12 mouse cellular contexts compared by ENCODE assay signal in genomic region chr7:66165036-66165798, GRCm38 (mm10). TPM values are rescaled to one million over a fixed set of nuclear protein-coding genes. Genes with fewer than 3 reads are reported as not detected.
DNase-seq lines count a peak whose midpoint lies in the region; ATAC-seq and TF ChIP-seq lines count a peak whose summit lies in the region.
"Had no signal": no experiment of that assay in that cellular context is flagged by ENCODE, and none has a peak within 500 bp of the region (broad histone marks: within the 10 kb centered on the region; RNA-seq: fewer than 3 reads in every experiment).

No protein-coding gene starts in this region.

- peak overlapping the region; percentile 21; the same call in 1 of the 2 replicates for H3K27ac ChIP-seq in forebrain, embryonic 12.5 days
- no peak overlapping the region; the same call in 1 of the 2 replicates for H3K27ac ChIP-seq in forebrain, postnatal 0 days (ENCODE audit: low read depth, low read length)
- peak overlapping the region; percentile 57 for H3K27ac ChIP-seq in kidney, embryonic 16.5 days (ENCODE audit: low read length)
- no peak overlapping the region for H3K27ac ChIP-seq in midbrain, postnatal 0 days (ENCODE audit: low read depth, low read length)

- H3K36me3 ChIP-seq in forebrain, embryonic 12.5 days (replicated peaks): no peaks in the 10 kb centered on the region
- 0 out of 2 replicates have a peak, but pooled peaks cover 4% of the 10 kb centered on the region for H3K36me3 ChIP-seq in forebrain, postnatal 0 days (ENCODE audit: insufficient read depth)
- no peaks in the 10 kb centered on the region; the same call in 1 of the 2 replicates for H3K36me3 ChIP-seq in kidney, embryonic 16.5 days (ENCODE audit: insufficient read depth, low read length)
- no peaks in the 10 kb centered on the region for H3K36me3 ChIP-seq in midbrain, postnatal 0 days (ENCODE audit: insufficient read depth, low read length)

- H3K27me3 ChIP-seq in forebrain, embryonic 12.5 days: no peaks in the 10 kb centered on the region
- no peaks in the 10 kb centered on the region for H3K27me3 ChIP-seq in forebrain, postnatal 0 days (ENCODE audit: insufficient read depth, low read length)
- no peaks in the 10 kb centered on the region for H3K27me3 ChIP-seq in kidney, embryonic 16.5 days (ENCODE audit: insufficient read depth, low read length)
- no peaks in the 10 kb centered on the region for H3K27me3 ChIP-seq in midbrain, postnatal 0 days (ENCODE audit: insufficient read depth, low read length)

- H3K9me3 ChIP-seq in forebrain, embryonic 12.5 days: no peaks in the 10 kb centered on the region
- H3K9me3 ChIP-seq in forebrain, postnatal 0 days (ENCODE audit: low read length): no peaks in the 10 kb centered on the region
- peaks cover 3% of the 10 kb centered on the region; the same call in 1 of the 2 replicates for H3K9me3 ChIP-seq in kidney, embryonic 16.5 days (ENCODE audit: low read length)
- no peaks in the 10 kb centered on the region for H3K9me3 ChIP-seq in midbrain, postnatal 0 days (ENCODE audit: low read length)

- peaks cover 18% of the 10 kb centered on the region; the same call in 1 of the 2 replicates for H3K4me1 ChIP-seq in forebrain, embryonic 12.5 days
- peaks cover 11% of the 10 kb centered on the region; the same call in 1 of the 2 replicates for H3K4me1 ChIP-seq in forebrain, postnatal 0 days (ENCODE audit: insufficient read depth)
- peaks cover 11% of the 10 kb centered on the region for H3K4me1 ChIP-seq in kidney, embryonic 16.5 days (ENCODE audit: insufficient read depth, low read length)
- H3K4me1 ChIP-seq in midbrain, postnatal 0 days (ENCODE audit: insufficient read depth, low read length): no peaks in the 10 kb centered on the region; the same call in 1 of the 2 replicates

- no peak for DNase-seq in forebrain, postnatal 0 days
- no peak for DNase-seq in kidney, postnatal 4 days
- DNase-seq in brain, embryonic 14.5 days (ENCODE audit: low read depth): peak; percentile 85
- DNase-seq in midbrain, postnatal 0 days (ENCODE audit: low spot score): peak; percentile 59
- DNase-seq in adrenal gland, adult 2 months: no peak
- DNase-seq in right cerebral cortex, postnatal 25 days: no peak
- DNase-seq: adrenal gland, postnatal 14 days; cerebellum, adult 8-10 months; gastrocnemius, postnatal 36 days; kidney, postnatal 10 days had no signal

- H3K4me2 ChIP-seq in forebrain, embryonic 12.5 days: no peak overlapping the region
- no peak overlapping the region for H3K4me2 ChIP-seq in forebrain, postnatal 0 days (ENCODE audit: low read depth)
- H3K4me2 ChIP-seq in kidney, embryonic 16.5 days (replicated peaks; ENCODE audit: low read depth, low read length): no peak overlapping the region
- H3K4me2 ChIP-seq in midbrain, postnatal 0 days (ENCODE audit: low read depth, low read length, poor library complexity, severe bottlenecking): no peak overlapping the region

- H3K9ac ChIP-seq in forebrain, embryonic 12.5 days: no peak overlapping the region
- H3K9ac ChIP-seq in forebrain, postnatal 0 days: no peak overlapping the region
- H3K9ac ChIP-seq in kidney, embryonic 16.5 days (replicated peaks; ENCODE audit: low read length): no peak overlapping the region
- H3K9ac ChIP-seq in midbrain, postnatal 0 days (replicated peaks; ENCODE audit: low read length, poor library complexity, severe bottlenecking): no peak overlapping the region

- peak; percentile 76 for ATAC-seq in forebrain, embryonic 12.5 days (ENCODE audit: low FRiP score)
- ATAC-seq in forebrain, postnatal 0 days: no peak
- peak; percentile 92 for ATAC-seq in kidney, embryonic 16.5 days (ENCODE audit: low FRiP score, low TSS enrichment)
- no peak for ATAC-seq in midbrain, postnatal 0 days (ENCODE audit: low FRiP score)

- H3K4me3 ChIP-seq in forebrain, embryonic 12.5 days (replicated peaks): no peak overlapping the region
- no peak overlapping the region for H3K4me3 ChIP-seq in forebrain, postnatal 0 days (ENCODE audit: low read depth, low read length)
- no peak overlapping the region for H3K4me3 ChIP-seq in kidney, embryonic 16.5 days (ENCODE audit: low read length)
- no peak overlapping the region for H3K4me3 ChIP-seq in midbrain, postnatal 0 days (ENCODE audit: low read depth, low read length)

- no peak for TF ChIP-seq POLR2A in brain, embryonic 14.5 days (IDR thresholded peaks at IDR 0.05; ENCODE audit: borderline replicate concordance, extremely low read depth, insufficient read depth, insufficient read length, poor library complexity, severe bottlenecking)

- TF ChIP-seq CTCF in forebrain, postnatal 0 days (IDR thresholded peaks at IDR 0.05; ENCODE audit: low read depth): no peak
- TF ChIP-seq CTCF in brain, embryonic 14.5 days (IDR thresholded peaks at IDR 0.05; ENCODE audit: borderline replicate concordance, extremely low read depth, insufficient read depth, insufficient read length): no peak
- no peak for TF ChIP-seq CTCF in midbrain, postnatal 0 days (IDR thresholded peaks at IDR 0.05)

- whole genome bisulfite sequencing in forebrain, embryonic 12.5 days: 61% methylated on average over 5 of the region's 5 CpGs
- WGBS in forebrain, postnatal 0 days: 20% methylated on average over 5 of the region's 5 CpGs
- 49% methylated on average over 5 of the region's 5 CpGs for WGBS in kidney, embryonic 16.5 days
- 49% methylated on average over 5 of the region's 5 CpGs for WGBS in midbrain, postnatal 0 days

RNA-seq across cellular contexts. Expression of gene Chsy1, which starts 55.9 kb away (rescaled TPM):
- 13.3 and 15.9 TPM in 2 replicates for polyA plus RNA-seq in forebrain, embryonic 12.5 days (2016; fragmentation: Nextera tagmentation; extraction: Ambion mirVana)
- 39.8 and 49.9 TPM in 2 replicates for total RNA-seq in forebrain, postnatal 0 days (2014; rRNA removed)
- polyA plus RNA-seq in forebrain, postnatal 0 days (2015; fragmentation: Nextera tagmentation; extraction: Ambion mirVana): 8.7 TPM in 2 replicates
- 13.4 and 13.9 TPM in 2 replicates for polyA plus RNA-seq in kidney, embryonic 16.5 days (2015; fragmentation: Nextera tagmentation; extraction: Ambion mirVana)
- polyA plus RNA-seq in brain, embryonic 14.5 days (2012; rRNA removed): 16.0 and 21.5 TPM in 2 replicates
- total RNA-seq in midbrain, postnatal 0 days (2014; rRNA removed): 38.9 and 40.3 TPM in 2 replicates
- polyA plus RNA-seq in midbrain, postnatal 0 days (2015; fragmentation: Nextera tagmentation; extraction: Ambion mirVana): 6.8 and 7.2 TPM in 2 replicates
- total RNA-seq in adrenal gland, adult 2 months (2021): 10 to 100 TPM; 12.6 to 17.0 TPM
- 3.2 and 4.1 TPM in 2 replicates for polyA plus RNA-seq in adrenal gland, adult 2 months (2012; rRNA removed)

Comparison
In these comparisons a context has a peak if more than half of its experiments do, and no peak if none do; other contexts are left out.
1. ATAC-seq: peak in forebrain, embryonic 12.5 days (single experiment) and kidney, embryonic 16.5 days (single experiment); none in forebrain, postnatal 0 days (single experiment) and midbrain, postnatal 0 days (single experiment).
2. H3K27ac ChIP-seq: peak in forebrain, embryonic 12.5 days (single experiment) and kidney, embryonic 16.5 days (single experiment); none in forebrain, postnatal 0 days (single experiment) and midbrain, postnatal 0 days (single experiment).
3. DNase-seq: peak in brain, embryonic 14.5 days (single experiment) and midbrain, postnatal 0 days (single experiment); none in forebrain, postnatal 0 days (single experiment), kidney, postnatal 4 days (0 of 2), adrenal gland, adult 2 months (single experiment) and right cerebral cortex, postnatal 25 days (single experiment).